Mouse (Mus musculus) intestine, embryonic 16.5 days (tissue): ENCODE results near the gene Tomm20l. TPM values are rescaled to one million over a fixed set of nuclear protein-coding genes. Genes with fewer than 3 reads are reported as not detected.

ENCODE experiments used
- ATAC-seq: fragments of 200-750 bp; cut with Nextera tagmentation; 2 replicates; pipeline ENCODE4 v1.8.0; 2017; ENCODE audit warnings: moderate TSS enrichment, moderate library complexity
- H3K27ac ChIP-seq: fragments of 300-500 bp; sonication (generic); 2 replicates; pipeline ENCODE4 v1.5.1; 2014; ENCODE audit warnings: mild to moderate bottlenecking, low read length
- H3K27me3 ChIP-seq: fragments of 300-500 bp; sonication (generic); replicated peaks from 2 replicates; pipeline ENCODE4 v1.6.1; 2014; ENCODE audit warnings: low read length, control low read depth, mixed read lengths; ENCODE audit not compliant: control insufficient read depth, insufficient read depth
- H3K36me3 ChIP-seq: fragments of 300-500 bp; sonication (generic); 2 replicates; pipeline ENCODE4 v1.6.1; 2014; ENCODE audit warnings: low read length, control low read depth; ENCODE audit not compliant: control insufficient read depth, insufficient read depth
- H3K4me1 ChIP-seq: fragments of 300-500 bp; sonication (generic); 2 replicates; pipeline ENCODE4 v1.6.1; 2014; ENCODE audit warnings: low read length, control low read depth, mixed read lengths; ENCODE audit not compliant: control insufficient read depth, insufficient read depth
- H3K4me2 ChIP-seq: fragments of 300-500 bp; sonication (generic); 2 replicates; pipeline ENCODE4 v1.6.1; 2014; ENCODE audit warnings: low read depth, low read length, control low read depth
- H3K4me3 ChIP-seq: fragments of 300-500 bp; sonication (generic); 2 replicates; pipeline ENCODE4 v1.5.1; 2014; ENCODE audit warnings: mild to moderate bottlenecking, low read length
- H3K9ac ChIP-seq: fragments of 300-500 bp; sonication (generic); 2 replicates; pipeline ENCODE4 v1.6.1; 2014; ENCODE audit warnings: low read depth, low read length
- H3K9me3 ChIP-seq: fragments of 300-500 bp; sonication (generic); 2 replicates; pipeline ENCODE4 v1.6.1; 2016; ENCODE audit warnings: low read length, control low read depth; ENCODE audit not compliant: control insufficient read depth
- WGBS: fragments of 180-500 bp; shearing (Covaris S2); extraction: QIAGEN DNeasy Blood & Tissue Kit; methylation state at CpG from one replicate; pipeline ENCODE4 v1.1.7; 2014; 5-methylcytosine and 5-hydroxymethylcytosine counted together
- polyA plus RNA-seq: library from polyadenylated mRNA; unstranded; fragments of >200 nt; fragmentation: Nextera tagmentation; extraction: Ambion mirVana; gene quantifications from 2 replicates; pipeline ENCODE4 v1.2.1, GENCODE M21; 2015

Tomm20l gene
- polyA plus RNA-seq, 1 experiment from 2014 or later, result not detected

DNA sequence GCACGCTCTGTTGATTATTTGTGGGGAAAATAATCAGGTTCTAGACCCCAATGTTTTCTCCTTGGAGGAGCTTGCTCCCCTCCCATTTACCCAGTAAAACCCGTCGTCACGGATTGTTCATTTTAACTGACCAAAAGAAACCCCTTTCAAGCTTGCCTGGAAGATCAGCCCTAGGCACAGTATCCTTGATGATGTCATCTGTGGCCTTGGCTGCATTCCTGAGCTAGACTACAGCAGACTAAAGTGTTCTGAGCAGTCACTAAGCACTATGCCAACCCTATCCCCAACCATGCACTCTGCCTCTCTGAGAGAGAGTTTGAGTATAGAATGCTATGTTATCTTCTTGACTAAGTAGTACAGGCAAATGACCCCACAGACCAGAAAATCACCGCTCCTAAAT lies 5.2 kb downstream of the Tomm20l start:
- H3K36me3 ChIP-seq, result no peaks in the 10 kb centered on the region
- no peaks in the 10 kb centered on the region for H3K9me3 ChIP-seq
- no peak overlapping the region for H3K9ac ChIP-seq
- 77% methylated on average over 5 of the region's 5 CpGs for WGBS
- H3K27ac ChIP-seq, result no peak overlapping the region
- no peak overlapping the region for H3K4me2 ChIP-seq
- H3K27me3 ChIP-seq, result no peaks in the 10 kb centered on the region
- H3K4me1 ChIP-seq, result no peaks in the 10 kb centered on the region
- H3K4me3 ChIP-seq, result no peak overlapping the region
- ATAC-seq, result no peak

GRCm38 (mm10) chr12:71122731-71123130 lies 11.5 kb downstream of the Tomm20l start:
- WGBS, result 89% methylated on average over 10 of the region's 10 CpGs
- no peak overlapping the region for H3K9ac ChIP-seq
- H3K36me3 ChIP-seq, result 0 out of 2 replicates have a peak, but pooled peaks cover 5% of the 10 kb centered on the region
- no peak overlapping the region for H3K27ac ChIP-seq
- no peak for ATAC-seq
- no peaks in the 10 kb centered on the region for H3K4me1 ChIP-seq
- H3K27me3 ChIP-seq, result no peaks in the 10 kb centered on the region
- no peak overlapping the region for H3K4me3 ChIP-seq
- no peaks in the 10 kb centered on the region for H3K9me3 ChIP-seq
- H3K4me2 ChIP-seq, result no peak overlapping the region

DNA sequence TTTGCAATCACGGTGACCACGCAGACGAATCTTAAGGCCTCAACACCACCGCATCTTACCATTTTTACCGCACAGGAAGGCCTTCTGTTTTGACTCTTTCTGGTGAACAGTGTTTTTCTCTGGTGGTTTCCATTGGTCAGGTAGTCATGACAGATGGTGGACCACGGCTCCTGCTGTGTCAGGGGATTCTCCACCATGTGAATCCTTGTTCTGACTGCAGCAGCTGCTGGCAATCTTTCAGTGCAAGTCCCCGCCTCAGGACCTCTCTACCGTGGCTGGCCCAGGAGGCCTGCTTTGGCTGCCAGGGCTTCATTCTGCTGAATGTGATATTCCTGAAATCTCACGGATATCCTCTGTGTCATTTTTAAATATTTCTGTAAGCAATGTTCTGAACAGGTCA lies 12.1 kb downstream of the Tomm20l start:
- H3K9ac ChIP-seq, result no peak overlapping the region
- no peak overlapping the region for H3K27ac ChIP-seq
- no peak overlapping the region for H3K4me3 ChIP-seq
- whole genome bisulfite sequencing, result 88% methylated on average over 9 of the region's 9 CpGs
- H3K9me3 ChIP-seq, result no peaks in the 10 kb centered on the region
- no peak overlapping the region for H3K4me2 ChIP-seq
- ATAC-seq, result no peak
- H3K4me1 ChIP-seq, result no peaks in the 10 kb centered on the region
- H3K27me3 ChIP-seq, result no peaks in the 10 kb centered on the region
- H3K36me3 ChIP-seq, result 0 out of 2 replicates have a peak, but pooled peaks cover 5% of the 10 kb centered on the region

DNA sequence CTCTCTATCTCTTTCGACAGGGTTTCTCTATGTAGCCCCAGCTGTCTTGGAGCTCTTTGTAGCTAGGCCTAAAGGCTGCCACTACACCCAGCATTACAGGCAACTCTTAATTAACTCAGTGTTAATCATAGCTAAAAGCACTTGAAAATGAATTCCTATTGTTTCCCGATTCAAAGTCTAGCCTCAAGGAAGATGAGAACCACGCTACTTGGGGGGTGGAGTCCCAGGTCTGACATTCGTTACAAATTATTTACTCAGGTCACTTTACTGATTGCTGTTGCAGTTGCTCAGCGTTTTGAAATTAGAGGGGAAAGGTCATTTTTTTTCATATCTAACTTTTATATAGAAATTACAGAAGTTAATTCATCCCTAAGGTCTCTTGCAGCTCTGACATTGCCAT lies 24.4 kb downstream of the Tomm20l start:
- H3K27ac ChIP-seq, result no peak overlapping the region
- no peaks in the 10 kb centered on the region for H3K9me3 ChIP-seq
- H3K4me2 ChIP-seq, result peak overlapping the region; percentile 73
- 0 out of 2 replicates have a peak, but pooled peaks have one; percentile 16 for ATAC-seq
- H3K9ac ChIP-seq, result no peak overlapping the region
- 27% methylated on average over 5 of the region's 5 CpGs for WGBS
- peaks cover 9% of the 10 kb centered on the region for H3K4me1 ChIP-seq
- peaks cover 7% of the 10 kb centered on the region for H3K36me3 ChIP-seq
- no peaks in the 10 kb centered on the region for H3K27me3 ChIP-seq
- peak overlapping the region; percentile 99 for H3K4me3 ChIP-seq

GRCm38 (mm10) chr12:71136130-71136973 lies 25.1 kb downstream of the Tomm20l start, which contains the start of the genes Timm9 and 2700049A03Rik:
Timm9 (minus strand) TSS chr12:71136684.
2700049A03Rik (plus strand) TSS chr12:71136848.
- Histone ChIP-seq H3K4me3 (peak within 1 kb of the TSS; percentile 99), H3K27me3 (no peaks in the 10 kb centered on the region), H3K27ac (peak within 1 kb of the TSS; percentile 73), H3K9ac (peak within 1 kb of the TSS; percentile 97), H3K36me3 (peaks cover 5% of the 10 kb centered on the region), H3K4me2 (peak within 1 kb of the TSS; percentile 94), H3K4me1 (peaks cover 9% of the 10 kb centered on the region), H3K9me3 (no peaks in the 10 kb centered on the region)
- ATAC-seq, result peak; percentile 93
- WGBS, result under 1% methylated on average over 52 of the region's 52 CpGs

- WGBS, result under 1% methylated on average over 30 of the region's 30 CpGs
- no peaks in the 10 kb centered on the region for H3K27me3 ChIP-seq
- peak; percentile 77 for ATAC-seq
- peaks cover 9% of the 10 kb centered on the region for H3K4me1 ChIP-seq
- peak overlapping the region; percentile 94 for H3K4me2 ChIP-seq
- H3K9ac ChIP-seq, result peak overlapping the region; percentile 97
- peak overlapping the region; percentile 99 for H3K4me3 ChIP-seq
- peak overlapping the region; percentile 73 for H3K27ac ChIP-seq
- H3K9me3 ChIP-seq, result no peaks in the 10 kb centered on the region
- peaks cover 3% of the 10 kb centered on the region; the same call in 1 of the 2 replicates for H3K36me3 ChIP-seq
Observed at GRCm38 (mm10) chr12:71136974-71137491, 25.8 kb downstream of the Tomm20l start.

DNA sequence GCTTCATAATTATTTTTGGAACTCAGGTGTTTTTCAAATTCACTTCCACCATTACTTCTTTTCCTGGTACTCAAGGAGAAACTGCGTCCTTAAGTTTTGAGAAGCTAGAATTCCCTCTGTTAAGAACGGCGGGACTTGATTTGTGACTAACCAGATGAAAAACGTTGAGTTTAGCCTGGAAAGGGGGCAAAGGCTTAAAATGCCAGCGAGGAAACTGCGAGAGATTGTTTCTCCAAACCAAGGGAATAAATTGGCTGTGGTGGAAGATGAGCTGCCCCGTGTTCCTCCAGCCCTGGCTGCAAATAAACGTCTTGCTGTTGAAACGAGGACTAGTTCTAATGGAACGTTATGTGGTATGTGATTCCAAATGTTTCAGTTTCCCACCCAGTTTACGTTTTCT lies 26.5 kb downstream of the Tomm20l start:
- H3K27me3 ChIP-seq, result no peaks in the 10 kb centered on the region
- no peak for ATAC-seq
- 1% methylated on average over 11 of the region's 11 CpGs for WGBS
- peak overlapping the region; percentile 70 for H3K9ac ChIP-seq
- H3K4me2 ChIP-seq, result peak overlapping the region; percentile 94
- H3K36me3 ChIP-seq, result peaks cover 3% of the 10 kb centered on the region
- H3K4me1 ChIP-seq, result peaks cover 9% of the 10 kb centered on the region
- no peak overlapping the region for H3K27ac ChIP-seq
- H3K9me3 ChIP-seq, result no peaks in the 10 kb centered on the region
- peak overlapping the region; percentile 99 for H3K4me3 ChIP-seq

DNA sequence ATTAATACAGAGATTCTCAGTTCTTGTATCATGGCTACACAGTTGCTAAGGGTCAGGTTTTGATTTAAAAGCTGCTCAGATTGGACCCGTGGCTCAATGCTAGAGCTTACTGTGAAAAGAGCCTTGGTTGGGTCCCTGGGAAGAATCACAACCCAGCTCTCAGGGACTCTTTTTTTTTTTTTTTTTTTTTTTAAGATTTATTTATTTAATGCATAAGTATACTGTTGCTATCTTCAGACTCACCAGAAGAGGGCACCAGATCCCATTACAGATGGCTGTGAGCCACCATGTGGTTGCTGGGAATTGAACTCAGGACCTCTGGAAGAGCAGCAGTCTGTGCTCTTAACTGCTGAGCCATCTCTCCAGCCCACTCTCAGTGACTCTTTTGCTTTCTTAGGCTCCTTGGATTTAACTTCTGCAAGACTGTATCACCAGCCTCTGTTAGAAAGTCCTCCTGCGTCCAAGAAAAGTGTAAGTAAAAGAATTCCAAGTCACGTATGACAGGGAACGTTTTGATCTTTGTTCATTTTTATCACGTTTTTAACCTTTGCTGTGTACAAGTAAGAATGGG lies 28.1 kb downstream of the Tomm20l start:
- Histone ChIP-seq H3K27ac (no peak overlapping the region), H3K4me3 (no peak overlapping the region), H3K9ac (no peak overlapping the region), H3K27me3 (no peaks in the 10 kb centered on the region), H3K36me3 (peaks cover 3% of the 10 kb centered on the region), H3K9me3 (no peaks in the 10 kb centered on the region), H3K4me1 (peaks cover 9% of the 10 kb centered on the region), H3K4me2 (no peak overlapping the region)
- no peak for ATAC-seq
- 77% methylated on average over 5 of the region's 5 CpGs for WGBS

DNA sequence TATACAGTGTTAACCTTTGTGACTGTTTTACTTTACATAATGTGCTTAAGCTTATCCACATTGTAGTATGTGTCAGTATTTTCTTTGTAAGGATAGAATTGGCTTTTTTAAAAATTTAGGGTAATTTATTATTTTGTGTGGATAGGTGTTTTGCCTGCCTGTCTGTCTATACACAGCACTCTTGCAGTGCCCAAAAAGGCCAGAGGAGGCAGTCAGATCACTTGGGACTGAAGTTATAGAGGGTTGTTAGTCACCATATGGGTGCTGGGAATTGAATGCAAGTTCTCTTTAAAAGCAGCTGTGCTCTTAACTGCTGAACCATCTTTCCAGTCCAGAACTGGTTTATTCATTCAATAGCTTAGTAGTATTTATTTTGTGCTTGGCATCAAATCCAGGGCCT lies 30.0 kb downstream of the Tomm20l start:
- no peak for ATAC-seq
- Histone ChIP-seq H3K9me3 (no peaks in the 10 kb centered on the region), H3K36me3 (peaks cover 3% of the 10 kb centered on the region), H3K9ac (no peak overlapping the region), H3K4me1 (peaks cover 2% of the 10 kb centered on the region; the same call in 1 of the 2 replicates), H3K27me3 (no peaks in the 10 kb centered on the region), H3K4me2 (no peak overlapping the region), H3K27ac (no peak overlapping the region), H3K4me3 (no peak overlapping the region)
